Mouse (Mus musculus) pancreas, adult 10 weeks (tissue): Measurements from ENCODE around the gene Serpina1b. TPM values are rescaled to one million over a fixed set of nuclear protein-coding genes. Genes with fewer than 3 reads are reported as not detected.

Experiments used
- polyA plus RNA-seq: library from polyadenylated mRNA; stranded (reverse); fragments of 350-450 nt; fragmentation: Illumina TruSeq; extraction: RNeasy Lipid Tissue Mini Kit (QIAGEN cat#74804); gene quantifications from one replicate; pipeline ENCODE4 v1.2.3, GENCODE M21; 2015; ENCODE audit warnings: low read depth, low replicate concordance; ENCODE audit not compliant: insufficient read depth

Gene Serpina1b
- not detected for polyA plus RNA-seq

GRCm38 (mm10) chr12:103830273-103830672 is at the start of gene Serpina1b:
TSS of gene Serpina1b (minus strand) at chr12:103830373.

GRCm38 (mm10) chr12:103863101-103863974 is 33.2 kb upstream of the Serpina1b start, which contains the start of gene Serpina1a:
TSS of gene Serpina1a (minus strand) at chr12:103863562.

GRCm38 (mm10) chr12:103773246-103773851 is 56.8 kb downstream of the Serpina1b start, which contains the start of gene Serpina1d:
TSS of gene Serpina1d (minus strand) at chr12:103773592.

DNA sequence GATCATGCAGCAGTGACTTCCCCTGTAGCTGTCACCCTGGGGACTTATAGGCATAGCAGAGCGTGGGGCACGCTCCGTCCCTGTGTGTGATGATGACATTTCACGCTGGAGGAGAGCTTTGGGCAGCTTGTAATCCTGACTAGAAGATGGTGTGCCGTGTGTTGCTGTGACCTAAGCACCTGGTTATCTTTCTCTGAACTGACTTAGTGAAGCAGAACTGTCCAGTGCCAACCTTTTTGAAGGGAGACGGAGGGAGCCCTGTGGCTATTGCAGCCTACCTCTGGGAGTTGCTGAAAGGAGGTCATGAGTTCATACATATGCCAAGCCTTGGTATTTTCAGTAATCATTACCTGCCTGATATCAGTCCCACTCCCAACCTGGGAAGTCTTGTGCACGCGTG is 134.7 kb downstream of the Serpina1b start, which contains the start of gene Serpina1f:
TSS of gene Serpina1f (minus strand) at position 101 of the 400 bp plus-strand sequence.

Other genes with a start within 250 kb of the Serpina1b start
- 2.8 TPM for gene Serpina10, start 198.9 kb downstream of the Serpina1b start, polyA plus RNA-seq
- gene Serpina6, start 173.2 kb downstream of the Serpina1b start, polyA plus RNA-seq: not detected
- not detected for gene Serpina16, start 154.2 kb downstream of the Serpina1b start, polyA plus RNA-seq
- gene Serpina1f, start 134.8 kb downstream of the Serpina1b start, polyA plus RNA-seq: not detected
- gene Serpina1d, start 56.8 kb downstream of the Serpina1b start, polyA plus RNA-seq: not detected
- gene Serpina1a, start 33.2 kb upstream of the Serpina1b start, polyA plus RNA-seq: not detected
- gene Serpina1c, start 74.5 kb upstream of the Serpina1b start, polyA plus RNA-seq: not detected
- gene Serpina1e, start 128.6 kb upstream of the Serpina1b start, polyA plus RNA-seq: not detected
- gene Serpina11, start 159.6 kb upstream of the Serpina1b start, polyA plus RNA-seq: not detected
- not detected for gene Serpina9, start 183.4 kb upstream of the Serpina1b start, polyA plus RNA-seq
- gene Serpina12, start 214.1 kb upstream of the Serpina1b start, polyA plus RNA-seq: not detected